Mouse (Mus musculus) midbrain, postnatal 0 days (tissue): Measurements from ENCODE around the gene Krtdap. TPM values are rescaled to one million over a fixed set of nuclear protein-coding genes. Genes with fewer than 3 reads are reported as not detected.

Experiments
- ATAC-seq: fragments of 200-750 bp; cut with Nextera tagmentation; 2 replicates; pipeline ENCODE4 v1.8.0; 2017; ENCODE audit warnings: moderate number of reproducible peaks, mild to moderate bottlenecking, moderate TSS enrichment, moderate library complexity; ENCODE audit not compliant: low FRiP score
- DNase-seq: peaks from one replicate; pipeline ENCODE4 v3.0.0-alpha.2; 2015; ENCODE audit warnings: low spot score
- H3K27ac ChIP-seq: fragments of 300-500 bp; sonication (generic); 2 replicates; pipeline ENCODE4 v1.5.1; 2014; ENCODE audit warnings: low read depth, mild to moderate bottlenecking, low read length, mixed read lengths
- H3K27me3 ChIP-seq: fragments of 300-500 bp; sonication (generic); 2 replicates; pipeline ENCODE4 v1.6.1; 2014; ENCODE audit warnings: low read length, control low read depth, mixed read lengths; ENCODE audit not compliant: insufficient read depth
- H3K36me3 ChIP-seq: fragments of 300-500 bp; sonication (generic); 2 replicates; pipeline ENCODE4 v1.6.1; 2014; ENCODE audit warnings: low read length, control low read depth, mixed read lengths; ENCODE audit not compliant: insufficient read depth
- H3K4me1 ChIP-seq: fragments of 300-500 bp; sonication (generic); 2 replicates; pipeline ENCODE4 v1.6.1; 2014; ENCODE audit warnings: mild to moderate bottlenecking, control low read depth, antibody characterized with exemption, low read length, mixed read lengths; ENCODE audit not compliant: insufficient read depth
- H3K4me2 ChIP-seq: fragments of 300-500 bp; sonication (generic); 2 replicates; pipeline ENCODE4 v1.6.1; 2014; ENCODE audit warnings: low read depth, mild to moderate bottlenecking, low read length, mixed read lengths; ENCODE audit not compliant: poor library complexity, severe bottlenecking
- H3K4me3 ChIP-seq: fragments of 300-500 bp; sonication (generic); 2 replicates; pipeline ENCODE4 v1.5.1; 2014; ENCODE audit warnings: low read depth, mild to moderate bottlenecking, low read length, moderate library complexity
- H3K9ac ChIP-seq: fragments of 300-500 bp; sonication (generic); replicated peaks from 2 replicates; pipeline ENCODE4 v1.6.1; 2014; ENCODE audit warnings: mild to moderate bottlenecking, low read length, moderate library complexity, mixed read lengths; ENCODE audit not compliant: poor library complexity, severe bottlenecking
- H3K9me3 ChIP-seq: fragments of 300-500 bp; sonication (generic); 2 replicates; pipeline ENCODE4 v1.6.1; 2016; ENCODE audit warnings: low read length, control low read depth
- CTCF ChIP-seq: IDR thresholded peaks from 2 replicates; pipeline ENCODE4 v1.5.1; 2016; ENCODE audit warnings: antibody characterized with exemption, mild to moderate bottlenecking
- WGBS: fragments of 180-500 bp; shearing (Covaris S2); extraction: QIAGEN DNeasy Blood & Tissue Kit; methylation state at CpG from one replicate; pipeline ENCODE4 v1.1.7; 2014; 5-methylcytosine and 5-hydroxymethylcytosine counted together
- polyA plus RNA-seq: library from polyadenylated mRNA; unstranded; fragments of >200 nt; fragmentation: Nextera tagmentation; extraction: Ambion mirVana; gene quantifications from 2 replicates; pipeline ENCODE4 v1.2.1, GENCODE M21; 2015
- total RNA-seq: library from RNA; depleted of rRNA; stranded (reverse); fragments of >200 nt; gene quantifications from 2 replicates; pipeline ENCODE4 v1.2.3, GENCODE M21; 2014

Krtdap gene
- total and polyA plus RNA-seq, 2 experiments from 2014 or later, result 1.2 to 19.2 TPM

DNA sequence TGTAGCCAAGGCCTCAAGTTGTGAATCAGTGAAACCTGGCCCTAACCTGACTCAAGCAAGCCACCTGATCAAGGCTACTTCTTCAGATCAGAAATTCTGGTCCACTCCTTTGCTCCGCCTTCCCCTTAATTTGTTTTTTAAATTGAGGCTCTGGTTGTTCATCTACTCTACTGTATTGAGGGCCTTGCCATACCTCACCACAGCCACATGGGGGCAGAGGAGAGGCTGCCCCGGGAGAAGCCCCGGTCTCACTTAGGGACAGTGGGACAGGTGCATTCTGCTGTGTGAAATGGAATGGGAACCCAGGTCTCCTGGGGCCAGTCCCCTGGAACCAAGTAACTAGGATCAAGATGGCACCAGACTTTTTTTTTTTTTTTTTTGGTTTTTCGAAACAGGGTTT is 5.9 kb upstream of the Krtdap start:
- Histone ChIP-seq H3K9ac (no peak overlapping the region), H3K36me3 (no peaks in the 10 kb centered on the region), H3K4me3 (no peak overlapping the region), H3K27ac (no peak overlapping the region), H3K27me3 (no peaks in the 10 kb centered on the region), H3K4me2 (no peak overlapping the region), H3K4me1 (no peaks in the 10 kb centered on the region), H3K9me3 (no peaks in the 10 kb centered on the region)
- no peak for ATAC-seq
- 79% methylated on average over 4 of the region's 4 CpGs for WGBS
- DNase-seq, result no peak
- TF ChIP-seq CTCF, result peak; percentile 37

DNA sequence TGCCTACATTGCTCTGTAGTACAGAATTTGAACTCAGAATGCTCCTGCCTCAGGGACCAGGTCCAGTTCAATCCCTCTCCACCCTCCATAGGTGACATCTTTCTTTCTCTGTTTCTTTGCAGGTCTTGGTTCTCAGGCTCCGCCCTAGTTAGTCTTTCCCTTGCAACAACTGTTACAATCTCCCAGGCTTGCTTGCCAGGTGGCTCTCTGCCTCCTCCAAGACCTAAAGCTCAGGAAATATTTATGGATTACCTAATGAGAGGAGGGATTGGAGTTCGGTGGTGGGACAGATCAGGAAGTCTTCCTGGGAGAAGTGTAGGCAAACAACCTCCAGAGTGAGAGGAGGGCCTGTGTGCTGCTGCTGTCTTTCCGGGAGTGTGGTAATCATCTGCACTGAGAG is 5.0 kb upstream of the Krtdap start:
- H3K27me3 ChIP-seq, result no peaks in the 10 kb centered on the region
- no peak for DNase-seq
- H3K4me3 ChIP-seq, result no peak overlapping the region
- H3K9ac ChIP-seq, result no peak overlapping the region
- no peaks in the 10 kb centered on the region for H3K9me3 ChIP-seq
- 79% methylated on average over 3 of the region's 3 CpGs for WGBS
- no peak for TF ChIP-seq CTCF
- H3K4me1 ChIP-seq, result no peaks in the 10 kb centered on the region
- no peaks in the 10 kb centered on the region for H3K36me3 ChIP-seq
- no peak for ATAC-seq
- no peak overlapping the region for H3K4me2 ChIP-seq
- H3K27ac ChIP-seq, result no peak overlapping the region

DNA sequence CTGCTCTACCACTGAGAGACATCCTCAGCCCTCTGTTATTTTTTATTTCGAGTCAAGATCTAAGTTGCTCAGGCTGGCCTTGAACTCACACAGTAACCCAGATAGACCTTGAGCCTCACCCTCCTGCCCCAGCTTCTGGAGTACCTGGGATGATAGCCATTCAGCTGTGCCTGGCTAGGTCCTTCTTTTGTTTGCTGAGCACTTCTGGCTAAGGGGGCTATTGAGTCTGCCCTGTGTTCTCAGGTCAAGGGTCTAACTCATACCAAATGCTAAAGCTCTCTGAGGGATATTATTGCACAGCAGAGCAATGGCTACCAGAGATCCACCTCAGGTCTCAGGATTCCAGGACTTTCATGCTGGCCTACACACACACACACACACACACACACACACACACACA is 2.5 kb upstream of the Krtdap start:
- H3K4me1 ChIP-seq, result no peaks in the 10 kb centered on the region
- 64% methylated on average over 1 of the region's 1 CpGs for WGBS
- ATAC-seq (no peak), DNase-seq (no peak)
- no peaks in the 10 kb centered on the region for H3K36me3 ChIP-seq
- H3K27ac ChIP-seq, result no peak overlapping the region
- no peak overlapping the region for H3K4me2 ChIP-seq
- H3K9ac ChIP-seq, result no peak overlapping the region
- no peaks in the 10 kb centered on the region for H3K27me3 ChIP-seq
- H3K4me3 ChIP-seq, result no peak overlapping the region
- TF ChIP-seq CTCF, result no peak
- H3K9me3 ChIP-seq, result no peaks in the 10 kb centered on the region

DNA sequence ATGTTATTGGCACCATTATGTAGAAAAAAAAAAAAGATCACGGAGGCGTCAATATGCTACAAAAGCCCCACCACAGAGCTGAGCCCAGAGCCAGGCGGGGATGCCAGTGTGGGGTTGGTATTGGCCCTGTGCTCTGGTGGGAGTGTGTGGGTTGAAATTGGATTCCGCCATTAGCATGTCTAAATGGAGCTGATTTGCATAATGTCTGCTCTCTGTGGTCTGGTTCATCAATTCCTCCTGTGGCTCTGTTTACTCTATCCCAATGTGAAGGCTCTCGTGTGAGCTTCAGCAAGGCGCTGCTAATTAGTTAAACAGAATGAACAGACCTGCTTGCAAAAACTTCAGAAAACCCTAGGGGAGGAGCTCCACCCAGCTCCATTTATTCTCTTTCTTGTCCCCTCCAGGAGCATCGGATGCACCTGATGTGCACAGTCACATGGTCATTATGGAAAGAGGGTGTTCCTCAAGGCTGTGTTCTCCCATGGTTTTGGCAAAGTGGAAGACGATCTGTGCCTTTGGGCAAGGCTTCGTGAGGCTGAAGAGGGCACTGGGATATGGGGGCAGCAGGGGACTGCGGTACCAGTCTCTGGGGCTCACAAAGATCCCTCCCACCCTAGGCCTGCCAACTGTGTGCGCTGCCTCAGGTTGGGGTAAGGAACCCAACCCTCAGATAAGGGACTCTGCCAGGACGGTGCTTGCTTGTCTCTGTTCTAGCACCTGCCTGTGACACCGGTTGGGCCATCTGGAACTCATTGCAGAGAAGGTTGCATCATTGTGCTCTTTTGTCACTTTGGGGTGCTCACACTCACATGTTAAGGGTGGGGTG is 1.8 kb upstream of the Krtdap start:
- Histone ChIP-seq H3K9ac (no peak overlapping the region), H3K27me3 (no peaks in the 10 kb centered on the region), H3K4me3 (no peak overlapping the region), H3K9me3 (no peaks in the 10 kb centered on the region), H3K27ac (no peak overlapping the region), H3K36me3 (no peaks in the 10 kb centered on the region), H3K4me1 (no peaks in the 10 kb centered on the region), H3K4me2 (no peak overlapping the region)
- 60% methylated on average over 13 of the region's 13 CpGs for WGBS
- ATAC-seq (peak; percentile 49; the same call in 1 of the 2 replicates), DNase-seq (peak; percentile 51)
- no peak for TF ChIP-seq CTCF

DNA sequence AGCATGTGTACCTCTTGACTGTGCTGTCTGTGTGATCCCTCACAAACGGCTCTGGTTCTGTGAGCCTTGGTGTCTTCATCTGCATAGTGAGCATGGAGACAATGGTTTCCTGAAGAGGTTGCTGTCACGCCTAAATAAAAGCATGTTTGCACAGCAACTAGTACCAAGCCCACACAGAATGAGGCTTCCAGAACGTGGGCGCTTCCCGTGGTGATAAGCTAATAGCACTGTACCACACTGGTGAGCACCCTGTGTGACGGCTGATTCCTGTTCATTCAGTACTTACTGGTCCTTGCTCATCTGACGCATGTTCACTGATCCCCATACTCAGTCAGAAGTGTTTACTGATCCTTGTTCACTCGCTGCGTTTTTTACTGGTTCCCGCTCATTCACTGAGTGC is 2.4 kb downstream of the Krtdap start:
- no peak overlapping the region for H3K9ac ChIP-seq
- DNase-seq, result no peak
- no peaks in the 10 kb centered on the region for H3K9me3 ChIP-seq
- H3K4me2 ChIP-seq, result no peak overlapping the region
- no peaks in the 10 kb centered on the region for H3K4me1 ChIP-seq
- H3K4me3 ChIP-seq, result no peak overlapping the region
- no peaks in the 10 kb centered on the region for H3K27me3 ChIP-seq
- H3K27ac ChIP-seq, result no peak overlapping the region
- 70% methylated on average over 10 of the region's 10 CpGs for WGBS
- no peaks in the 10 kb centered on the region for H3K36me3 ChIP-seq
- ATAC-seq, result no peak
- TF ChIP-seq CTCF, result no peak

DNA sequence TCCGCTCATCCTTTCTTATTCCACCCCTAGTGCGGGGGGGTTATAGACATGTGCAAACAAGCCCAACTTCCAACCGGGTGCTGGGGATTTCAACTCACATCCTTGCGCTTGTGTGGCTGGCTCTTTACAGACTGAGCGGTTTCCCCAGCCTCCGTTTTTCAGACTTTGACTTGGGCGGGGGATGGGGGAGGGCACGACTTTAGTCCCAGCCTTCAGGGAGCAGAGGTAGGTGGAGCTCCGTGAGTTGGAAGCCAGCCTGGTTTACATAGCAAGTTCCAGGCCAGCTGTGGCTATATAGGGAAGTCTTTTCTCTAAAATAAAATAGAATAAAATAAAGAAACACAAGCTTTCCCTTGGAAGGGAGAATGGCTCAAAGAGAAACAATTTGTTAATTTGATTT is 4.2 kb downstream of the Krtdap start:
- 26% methylated on average over 9 of the region's 9 CpGs for WGBS

More for the DNA sequence above, 4.2 kb downstream of the Krtdap start:
- H3K27ac ChIP-seq, result no peak overlapping the region
- DNase-seq (no peak), ATAC-seq (no peak)
- H3K9ac ChIP-seq, result no peak overlapping the region
- no peak overlapping the region for H3K4me3 ChIP-seq
- no peaks in the 10 kb centered on the region for H3K4me1 ChIP-seq
- no peak overlapping the region for H3K4me2 ChIP-seq
- no peaks in the 10 kb centered on the region for H3K36me3 ChIP-seq
- H3K9me3 ChIP-seq, result no peaks in the 10 kb centered on the region
- no peak for TF ChIP-seq CTCF
- no peaks in the 10 kb centered on the region for H3K27me3 ChIP-seq
